Mouse (Mus musculus) CH12.LX (cell line): ENCODE measurements around the gene Phc3. TPM values are rescaled to one million over a fixed set of nuclear protein-coding genes. Genes with fewer than 3 reads are reported as not detected.

Experiments
- DNase-seq: peaks from one replicate; pipeline ENCODE4 v3.0.0-alpha.2; 2013; ENCODE audit errors: extremely low read depth
- H3K27ac ChIP-seq: 2 replicates; pipeline ENCODE4 v1.5.1; 2012; ENCODE audit warnings: low read depth, mild to moderate bottlenecking, control low read depth, moderate library complexity; ENCODE audit not compliant: insufficient read depth
- H3K27me3 ChIP-seq: replicated peaks from 2 replicates; pipeline ENCODE3; 2012; ENCODE audit warnings: inconsistent platforms
- H3K36me3 ChIP-seq, 2 experiments: replicated peaks in 1 of 2; 2 replicates each; pipeline versions ENCODE3 to v1.6.1; 2012; ENCODE audit warnings: inconsistent platforms in 1 of 2, low read length in 1 of 2, mild to moderate bottlenecking in 1 of 2, mixed read lengths in 1 of 2, moderate library complexity in 1 of 2; ENCODE audit not compliant: control insufficient read depth in 1 of 2, insufficient read depth in 1 of 2
- H3K4me1 ChIP-seq, 2 experiments: 2 replicates each; pipeline ENCODE4 v1.6.1; 2012; ENCODE audit warnings: inconsistent platforms in 1 of 2, moderate library complexity in 1 of 2; ENCODE audit not compliant: insufficient read depth in 2 of 2, control insufficient read depth in 1 of 2
- H3K4me2 ChIP-seq: 2 replicates; pipeline ENCODE4 v1.6.1; 2012; ENCODE audit warnings: low read depth, mild to moderate bottlenecking, control low read depth; ENCODE audit not compliant: poor library complexity, insufficient read depth, severe bottlenecking
- H3K4me3 ChIP-seq, 3 experiments: fragments of 150-350 bp in 1 of 3; sonication (generic) in 1 of 3; replicated peaks in 1 of 3; 2 replicates each; pipeline versions ENCODE3 to v1.5.1; 2011 to 2012; ENCODE audit warnings: low read depth in 2 of 3, low read length in 2 of 3, mild to moderate bottlenecking in 2 of 3, moderate library complexity in 2 of 3, control low read depth in 1 of 3, improper control_type of control experiment in 1 of 3, inconsistent platforms in 1 of 3, mixed read lengths in 1 of 3; ENCODE audit not compliant: poor library complexity in 1 of 3
- H3K79me2 ChIP-seq: replicated peaks from 2 replicates; pipeline ENCODE4 v1.6.1; 2012; ENCODE audit warnings: mild to moderate bottlenecking, moderate library complexity; ENCODE audit not compliant: control insufficient read depth, poor library complexity, insufficient read depth, severe bottlenecking; ENCODE audit errors: extremely low read depth
- H3K9ac ChIP-seq: 2 replicates; pipeline ENCODE4 v1.6.1; 2012; ENCODE audit warnings: low read depth, mild to moderate bottlenecking, control low read depth, moderate library complexity; ENCODE audit not compliant: insufficient read depth
- H3K9me3 ChIP-seq: replicated peaks from 2 replicates; pipeline ENCODE3; 2012; ENCODE audit warnings: low read length, inconsistent platforms, mixed read lengths
- BHLHE40 ChIP-seq: IDR thresholded peaks from 2 replicates; pipeline ENCODE4 v1.6.1; 2011; ENCODE audit warnings: mild to moderate bottlenecking, low read depth, low read length, improper control_type of control experiment
- CHD2 ChIP-seq: IDR thresholded peaks from 2 replicates; pipeline ENCODE4 v1.6.1; 2011; ENCODE audit warnings: low read length, improper control_type of control experiment
- ELF1 ChIP-seq: IDR thresholded peaks from 2 replicates; pipeline ENCODE4 v1.6.1; 2014; ENCODE audit warnings: low read depth, mild to moderate bottlenecking, inconsistent platforms, low read length, improper control_type of control experiment
- KAT2A ChIP-seq: IDR thresholded peaks from 2 replicates; pipeline ENCODE4 v1.6.1; 2012; ENCODE audit warnings: low read length, improper control_type of control experiment, inconsistent platforms; ENCODE audit not compliant: insufficient replicate concordance
- MAZ ChIP-seq: IDR thresholded peaks from 2 replicates; pipeline ENCODE4 v1.6.1; 2012; ENCODE audit warnings: low read depth, mild to moderate bottlenecking, inconsistent platforms, low read length, improper control_type of control experiment, moderate library complexity
- MYC ChIP-seq: IDR thresholded peaks from 2 replicates; pipeline ENCODE4 v1.6.1; 2011; ENCODE audit warnings: low read depth, mild to moderate bottlenecking, improper control_type of control experiment, low read length
- POLR2A ChIP-seq: IDR thresholded peaks from 2 replicates; pipeline ENCODE4 v1.6.1; 2011; ENCODE audit warnings: low read depth, mild to moderate bottlenecking, improper control_type of control experiment, low read length
- USF2 ChIP-seq: conservative IDR thresholded peaks from 2 replicates; pipeline ENCODE4 v1.6.1; 2011; ENCODE audit warnings: low read depth, low read length, improper control_type of control experiment
- ZKSCAN1 ChIP-seq: IDR thresholded peaks from 2 replicates; pipeline ENCODE4 v1.6.1; 2012; ENCODE audit warnings: low read depth, inconsistent platforms, low read length, improper control_type of control experiment, borderline replicate concordance
- ZNF384 ChIP-seq: IDR thresholded peaks from 2 replicates; pipeline ENCODE4 v1.6.1; 2012; ENCODE audit warnings: low read depth, low read length, improper control_type of control experiment, inconsistent platforms
- dilution Hi-C: fragments of 300-500 bp; cut with MboI; formaldehyde crosslinking; loops from 2 replicates; pipeline ENCODE4 v1.14.3; 2020; ENCODE audit warnings: low sequenced_read_pairs; ENCODE audit not compliant: extremely low pct_unique_long_range_greater_than_20kb, extremely low pct_ligation_motif_present
- in situ Hi-C: fragments of 300-500 bp; cut with MboI; formaldehyde crosslinking; loops from 3 replicates; pipeline ENCODE4 v1.14.3; 2019; ENCODE audit warnings: low sequenced_read_pairs, low pct_ligation_motif_present, low pct_unique_long_range_greater_than_20kb, mixed read lengths
- polyA plus RNA-seq: library from polyadenylated mRNA; unstranded; fragments of >175 nt; gene quantifications from 2 replicates; pipeline ENCODE4 v1.2.1, GENCODE M21; 2012; ENCODE audit warnings: low read depth; ENCODE audit not compliant: insufficient read length
- total RNA-seq, 2 experiments: library from RNA; depleted of rRNA; stranded (reverse); fragments of 300-350 nt in 1 of 2; fragments of >200 nt in 1 of 2; gene quantifications; 2 replicates each; pipeline ENCODE4 v1.2.3; 2012 to 2014

Gene Phc3
- total and polyA plus RNA-seq, 3 experiments, result 8.4 to 13.5 (median 8.8) TPM

GRCm38 (mm10) chr3:30851422-30851821, 117.8 kb downstream of the Phc3 start:
- H3K4me3 ChIP-seq, result no peak overlapping the region
- no peaks in the 10 kb centered on the region for H3K9me3 ChIP-seq
- DNase-seq, result no peak
- no peaks in the 10 kb centered on the region for H3K36me3 ChIP-seq
- peaks cover 8 to 18% of the 10 kb centered on the region in 2 experiments for H3K4me1 ChIP-seq
- dilution Hi-C loops, result no loop called here
- peaks cover 12% of the 10 kb centered on the region for H3K27me3 ChIP-seq
- no peak overlapping the region for H3K4me2 ChIP-seq
- in situ Hi-C loops, result loop anchor here (25.0 kb wide), 2 partner anchors 111 to 286 kb away; partner anchors contain the start of genes Cldn11 and Phc3
- H3K79me2 ChIP-seq, result no peaks in the 10 kb centered on the region
- H3K27ac ChIP-seq, result no peak overlapping the region
- no peak for TF ChIP-seq BHLHE40
- no peak for TF ChIP-seq MYC
- TF ChIP-seq KAT2A, result no peak
- no peak for TF ChIP-seq ELF1
- no peak for TF ChIP-seq POLR2A
- TF ChIP-seq ZNF384, result no peak
- no peak for TF ChIP-seq CHD2
- TF ChIP-seq MAZ, result no peak
- no peak for TF ChIP-seq ZKSCAN1
- no peak for TF ChIP-seq USF2
- no peak overlapping the region for H3K9ac ChIP-seq

Other genes with a start within 250 kb of the Phc3 start
- not detected in 2 replicates for gene Samd7, start 223.1 kb downstream of the Phc3 start, total RNA-seq (2012; rRNA removed)
- gene Samd7, start 223.1 kb downstream of the Phc3 start, total RNA-seq (2014; rRNA removed), result not detected in 2 replicates
- not detected in 2 replicates for gene Samd7, start 223.1 kb downstream of the Phc3 start, polyA plus RNA-seq
- gene Sec62, start 176.5 kb downstream of the Phc3 start, total RNA-seq (2012; rRNA removed), result 26.2 and 28.5 TPM in 2 replicates
- gene Sec62, start 176.5 kb downstream of the Phc3 start, total RNA-seq (2014; rRNA removed), result 56.6 and 65.0 TPM in 2 replicates
- gene Sec62, start 176.5 kb downstream of the Phc3 start, polyA plus RNA-seq, result 57.6 and 64.5 TPM in 2 replicates
- gene Gpr160, start 113.5 kb downstream of the Phc3 start, total RNA-seq (2012; rRNA removed), result 0.80 and 1.0 TPM in 2 replicates
- 0.70 and 1.2 TPM in 2 replicates for gene Gpr160, start 113.5 kb downstream of the Phc3 start, total RNA-seq (2014; rRNA removed)
- 1.1 and 1.2 TPM in 2 replicates for gene Gpr160, start 113.5 kb downstream of the Phc3 start, polyA plus RNA-seq
- gene Prkci, start 26.3 kb upstream of the Phc3 start, total RNA-seq (2012; rRNA removed), result 14.8 and 14.9 TPM in 2 replicates
- gene Prkci, start 26.3 kb upstream of the Phc3 start, total RNA-seq (2014; rRNA removed), result 16.7 and 17.2 TPM in 2 replicates
- 17.1 and 18.3 TPM in 2 replicates for gene Prkci, start 26.3 kb upstream of the Phc3 start, polyA plus RNA-seq
- gene Skil, start 125.6 kb upstream of the Phc3 start, total RNA-seq (2012; rRNA removed), result 11.2 and 11.4 TPM in 2 replicates
- 18.9 and 22.4 TPM in 2 replicates for gene Skil, start 125.6 kb upstream of the Phc3 start, total RNA-seq (2014; rRNA removed)
- 11.0 and 11.1 TPM in 2 replicates for gene Skil, start 125.6 kb upstream of the Phc3 start, polyA plus RNA-seq
- gene Cldn11, start 180.5 kb upstream of the Phc3 start, total RNA-seq (2012; rRNA removed), result not detected in 2 replicates
- gene Cldn11, start 180.5 kb upstream of the Phc3 start, total RNA-seq (2014; rRNA removed), result not detected in 2 replicates
- not detected in 2 replicates for gene Cldn11, start 180.5 kb upstream of the Phc3 start, polyA plus RNA-seq